Mouse (Mus musculus) neural tube, embryonic 14.5 days (tissue): ENCODE results near the gene Hist2h4. TPM values are rescaled to one million over a fixed set of nuclear protein-coding genes. Genes with fewer than 3 reads are reported as not detected.
"Not testable (repeated sequence)": the region's sequence is repeated elsewhere in the genome, so short reads cannot be mapped to it uniquely, and the experiment has no call there.

Experiments
- ATAC-seq: fragments of 200-750 bp; cut with Nextera tagmentation; 2 replicates; pipeline ENCODE4 v1.8.0; 2017; ENCODE audit warnings: low read depth, mild to moderate bottlenecking, moderate TSS enrichment, moderate library complexity
- H3K27ac ChIP-seq: fragments of 300-500 bp; sonication (generic); 2 replicates; pipeline ENCODE4 v1.5.1; 2014; ENCODE audit warnings: low read depth, mild to moderate bottlenecking, control low read depth, low read length, moderate library complexity, mixed read lengths
- H3K27me3 ChIP-seq: fragments of 300-500 bp; sonication (generic); 2 replicates; pipeline ENCODE4 v1.6.1; 2014; ENCODE audit warnings: low read length; ENCODE audit not compliant: control insufficient read depth, insufficient read depth
- H3K36me3 ChIP-seq: fragments of 300-500 bp; sonication (generic); 2 replicates; pipeline ENCODE4 v1.6.1; 2014; ENCODE audit warnings: low read length, mixed read lengths; ENCODE audit not compliant: control insufficient read depth, insufficient read depth
- H3K4me1 ChIP-seq: fragments of 300-500 bp; sonication (generic); 2 replicates; pipeline ENCODE4 v1.6.1; 2014; ENCODE audit warnings: low read length; ENCODE audit not compliant: control insufficient read depth, insufficient read depth
- H3K4me2 ChIP-seq: fragments of 300-500 bp; sonication (generic); 2 replicates; pipeline ENCODE4 v1.6.1; 2014; ENCODE audit warnings: mild to moderate bottlenecking, low read depth, low read length, control low read depth
- H3K4me3 ChIP-seq: fragments of 300-500 bp; sonication (generic); 2 replicates; pipeline ENCODE4 v1.5.1; 2014; ENCODE audit warnings: low read depth, low read length, control low read depth, mixed read lengths
- H3K9ac ChIP-seq: fragments of 300-500 bp; sonication (generic); replicated peaks from 2 replicates; pipeline ENCODE4 v1.6.1; 2014; ENCODE audit warnings: low read depth, mild to moderate bottlenecking, control low read depth, low read length, mixed read lengths
- H3K9me3 ChIP-seq: fragments of 300-500 bp; sonication (generic); 2 replicates; pipeline ENCODE4 v1.6.1; 2016; ENCODE audit warnings: low read length; ENCODE audit not compliant: control insufficient read depth
- WGBS: fragments of 180-500 bp; shearing (Covaris S2); extraction: QIAGEN DNeasy Blood & Tissue Kit; methylation state at CpG from one replicate; pipeline ENCODE4 v1.1.7; 2014; 5-methylcytosine and 5-hydroxymethylcytosine counted together
- polyA plus RNA-seq: library from polyadenylated mRNA; unstranded; fragments of >200 nt; fragmentation: Nextera tagmentation; extraction: Ambion mirVana; gene quantifications from 2 replicates; pipeline ENCODE4 v1.2.1, GENCODE M21; 2014

Gene Hist2h4
- polyA plus RNA-seq, 1 experiment from 2014 or later: 4.2 TPM

DNA sequence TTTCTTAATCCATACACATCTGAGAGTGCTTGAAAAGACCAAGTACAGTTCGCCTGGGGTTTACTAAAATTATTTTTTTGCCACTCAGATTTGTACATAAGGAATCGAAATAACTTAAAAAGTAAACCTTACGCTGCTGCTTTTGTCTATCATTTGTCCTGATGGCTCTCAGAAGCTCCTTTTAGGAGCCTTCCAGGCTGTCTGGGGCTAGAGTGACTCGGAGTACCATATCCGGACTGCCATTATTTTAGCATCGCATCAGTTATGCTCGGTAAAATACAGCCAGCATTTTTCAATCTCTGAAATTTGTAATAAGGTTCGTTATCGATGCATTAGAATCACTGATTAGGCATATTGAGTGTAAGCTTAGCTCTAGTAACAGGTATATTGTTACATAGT is 22.3 kb downstream of the Hist2h4 start:
- Histone ChIP-seq H3K27me3 (no peaks in the 10 kb centered on the region), H3K4me3 (peak overlapping the region; percentile 28), H3K27ac (peak overlapping the region; percentile 67; the same call in 1 of the 2 replicates), H3K4me1 (peaks cover 12% of the 10 kb centered on the region), H3K9ac (peak overlapping the region; percentile 8), H3K36me3 (no peaks in the 10 kb centered on the region), H3K4me2 (peak overlapping the region; percentile 40), H3K9me3 (no peaks in the 10 kb centered on the region)
- WGBS: 74% methylated on average over 9 of the region's 9 CpGs
- no peak for ATAC-seq

DNA sequence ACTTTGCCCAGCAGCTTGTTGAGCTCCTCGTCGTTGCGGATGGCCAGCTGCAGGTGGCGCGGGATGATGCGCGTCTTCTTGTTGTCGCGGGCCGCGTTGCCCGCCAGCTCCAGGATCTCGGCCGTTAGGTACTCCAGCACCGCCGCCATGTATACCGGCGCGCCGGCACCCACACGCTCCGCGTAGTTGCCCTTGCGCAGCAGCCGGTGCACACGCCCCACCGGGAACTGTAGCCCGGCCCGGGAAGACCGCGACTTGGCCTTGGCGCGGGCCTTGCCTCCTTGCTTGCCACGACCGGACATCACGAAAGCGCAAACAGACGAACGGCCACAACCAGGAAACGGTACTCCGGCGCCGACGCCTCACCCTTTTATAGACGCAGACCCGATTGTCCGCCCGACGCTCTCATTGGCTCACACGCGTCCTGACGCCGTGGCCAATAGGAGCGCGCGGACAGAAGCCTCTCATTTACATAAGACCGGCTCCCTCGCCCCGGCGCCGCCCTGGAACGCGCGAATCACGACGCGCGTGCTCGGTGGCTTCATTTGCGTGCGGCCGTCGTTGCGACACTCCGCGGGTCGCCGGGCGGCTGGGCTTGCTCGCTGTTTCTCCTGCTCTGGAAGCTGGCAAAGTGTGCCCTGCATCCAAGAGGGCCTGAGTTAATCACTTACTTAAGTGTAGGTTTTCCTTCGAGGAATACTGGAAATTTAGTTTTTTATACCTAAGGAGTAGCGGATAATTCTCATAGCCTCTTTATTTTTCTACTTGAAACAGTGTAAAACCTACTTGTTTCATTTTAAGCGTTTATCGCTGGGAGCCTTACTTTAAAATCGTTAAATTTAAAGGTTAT is 22.9 kb downstream of the Hist2h4 start, which contains the start of gene Hist2h2aa2:
Gene Hist2h2aa2 (minus strand): TSS at position 328 of the 850 bp plus-strand sequence.
- Histone ChIP-seq H3K4me3 (peak within 1 kb of the TSS; percentile 28), H3K27ac (peak within 1 kb of the TSS; percentile 70; the same call in 1 of the 2 replicates), H3K4me1 (peaks cover 12% of the 10 kb centered on the region), H3K4me2 (peak within 1 kb of the TSS; percentile 40), H3K9ac (peak within 1 kb of the TSS; percentile 8)
- not testable (repeated sequence) for H3K36me3 ChIP-seq, H3K9me3 ChIP-seq, H3K27me3 ChIP-seq
- peak; percentile 90 for ATAC-seq
- 5% methylated on average over 22 of the region's 85 CpGs for WGBS

DNA sequence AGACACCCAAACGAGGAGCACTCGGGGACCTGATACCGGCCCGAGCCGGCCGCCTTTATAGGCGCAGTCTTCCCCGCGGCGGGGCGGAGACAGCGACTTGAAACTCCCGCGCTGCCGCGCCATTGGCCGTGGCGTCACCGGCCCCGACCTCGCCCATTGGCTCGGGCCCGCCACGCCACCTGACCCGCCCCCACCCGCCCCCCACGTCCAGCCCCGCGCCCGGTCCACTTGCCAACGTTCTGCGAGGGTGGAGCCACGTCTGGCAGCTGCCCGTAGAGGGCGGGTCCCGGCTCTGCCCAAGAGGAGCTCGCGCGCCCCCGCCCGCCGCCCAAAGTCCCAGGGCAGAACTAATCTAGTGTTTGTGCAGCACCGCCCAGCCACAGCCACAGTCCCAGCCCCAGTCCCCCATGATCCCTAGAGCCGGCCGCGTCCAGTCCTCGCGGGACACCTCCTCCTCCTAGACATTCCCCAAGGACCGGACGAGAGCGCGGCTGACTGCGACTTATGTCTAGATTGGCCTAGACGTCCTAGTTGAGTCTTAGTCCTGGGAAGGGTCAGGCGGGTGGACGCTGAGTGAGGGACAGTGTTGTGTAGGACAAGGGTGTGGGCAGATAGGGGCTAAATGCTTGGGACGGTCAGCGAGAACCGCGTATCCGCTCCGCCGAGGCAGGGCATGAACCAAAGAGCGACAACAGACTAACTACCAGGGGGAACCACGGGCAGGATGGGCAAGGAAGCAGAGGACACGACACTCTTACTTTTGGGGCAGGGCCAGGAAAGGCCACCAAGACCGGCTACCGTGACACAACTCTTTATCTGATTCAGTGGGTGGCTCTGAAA is 23.9 kb downstream of the Hist2h4 start, which contains the start of gene Hist2h3c2:
Gene Hist2h3c2 (minus strand): TSS at position 174 of the 840 bp plus-strand sequence.
- H3K4me2 ChIP-seq: peak within 1 kb of the TSS; percentile 31
- not testable (repeated sequence) for H3K9ac ChIP-seq, H3K27me3 ChIP-seq, H3K36me3 ChIP-seq, H3K9me3 ChIP-seq, H3K4me1 ChIP-seq, H3K27ac ChIP-seq
- under 1% methylated on average over 10 of the region's 68 CpGs for WGBS
- H3K4me3 ChIP-seq: peak within 1 kb of the TSS; percentile 20; the same call in 1 of the 2 replicates
- peak; percentile 86 for ATAC-seq

DNA sequence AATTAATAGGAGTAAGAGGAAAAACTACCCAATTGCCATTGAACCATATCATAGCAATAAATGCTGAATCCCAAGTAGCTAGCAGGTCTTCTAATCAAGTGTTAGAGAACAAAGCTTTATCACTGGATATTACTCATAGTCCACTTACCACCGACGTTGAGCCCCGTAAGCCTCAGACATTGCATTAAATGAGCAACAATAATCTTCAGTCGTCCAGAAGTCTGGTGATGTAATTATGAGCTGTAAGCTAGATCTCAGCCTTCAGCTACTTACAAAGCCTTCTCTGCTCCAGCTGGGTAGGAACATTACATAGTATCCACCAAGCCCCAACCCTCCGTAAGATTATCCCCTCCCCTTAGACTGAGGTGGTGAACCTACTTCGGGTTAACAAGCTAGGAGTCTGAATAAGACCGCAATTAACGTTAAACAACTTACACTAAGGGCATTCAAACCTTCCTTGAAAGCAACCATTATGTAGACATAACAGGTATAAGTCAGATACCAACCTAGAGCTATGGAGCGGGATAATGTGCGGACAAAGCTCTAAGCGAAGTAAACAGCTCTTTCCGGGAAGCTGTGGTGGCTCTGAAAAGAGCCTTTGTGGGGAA is 25.1 kb downstream of the Hist2h4 start:
- no peak overlapping the region for H3K27ac ChIP-seq
- H3K9ac ChIP-seq: no peak overlapping the region
- ATAC-seq: no peak
- H3K9me3 ChIP-seq: no peaks in the 10 kb centered on the region
- peak overlapping the region; percentile 27 for H3K4me2 ChIP-seq
- WGBS: 1% methylated on average over 12 of the region's 12 CpGs
- peak overlapping the region; percentile 15; the same call in 1 of the 2 replicates for H3K4me3 ChIP-seq
- no peaks in the 10 kb centered on the region for H3K27me3 ChIP-seq
- H3K4me1 ChIP-seq: peaks cover 6% of the 10 kb centered on the region; the same call in 1 of the 2 replicates
- no peaks in the 10 kb centered on the region for H3K36me3 ChIP-seq

DNA sequence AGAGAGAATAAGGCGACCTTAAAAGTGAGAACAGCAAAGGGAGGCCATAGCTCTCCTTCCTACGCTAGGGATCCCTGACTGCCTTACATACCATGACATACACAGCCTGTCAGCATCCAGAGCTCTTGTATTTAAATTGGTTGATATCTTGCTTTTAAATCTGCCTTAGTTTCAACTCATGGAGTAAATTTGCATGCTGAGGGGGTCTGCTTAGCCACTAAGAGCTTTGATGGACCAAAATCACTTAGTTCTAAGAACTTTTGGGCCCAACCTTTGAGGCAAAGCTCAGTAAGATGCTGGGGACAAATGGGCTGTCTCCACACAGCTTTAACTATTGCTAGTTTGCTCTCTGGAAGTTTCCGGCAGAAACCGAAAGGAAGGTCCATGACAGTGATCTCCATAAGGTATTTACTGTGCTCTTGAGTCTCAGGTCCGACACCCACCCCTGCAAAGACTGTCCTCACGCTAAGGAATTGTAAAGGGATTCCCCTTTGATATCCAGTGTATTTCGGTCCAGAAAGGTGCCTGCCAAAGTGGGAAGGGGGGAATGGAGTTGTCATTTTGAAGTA is 25.7 kb downstream of the Hist2h4 start:
- ATAC-seq: no peak
- peak overlapping the region; percentile 27; the same call in 1 of the 2 replicates for H3K4me2 ChIP-seq
- no peaks in the 10 kb centered on the region for H3K36me3 ChIP-seq
- H3K27me3 ChIP-seq: no peaks in the 10 kb centered on the region
- WGBS: 26% methylated on average over 7 of the region's 7 CpGs
- no peak overlapping the region for H3K27ac ChIP-seq
- H3K4me3 ChIP-seq: peak overlapping the region; percentile 15; the same call in 1 of the 2 replicates
- peaks cover 6% of the 10 kb centered on the region; the same call in 1 of the 2 replicates for H3K4me1 ChIP-seq
- H3K9ac ChIP-seq: no peak overlapping the region
- no peaks in the 10 kb centered on the region for H3K9me3 ChIP-seq

DNA sequence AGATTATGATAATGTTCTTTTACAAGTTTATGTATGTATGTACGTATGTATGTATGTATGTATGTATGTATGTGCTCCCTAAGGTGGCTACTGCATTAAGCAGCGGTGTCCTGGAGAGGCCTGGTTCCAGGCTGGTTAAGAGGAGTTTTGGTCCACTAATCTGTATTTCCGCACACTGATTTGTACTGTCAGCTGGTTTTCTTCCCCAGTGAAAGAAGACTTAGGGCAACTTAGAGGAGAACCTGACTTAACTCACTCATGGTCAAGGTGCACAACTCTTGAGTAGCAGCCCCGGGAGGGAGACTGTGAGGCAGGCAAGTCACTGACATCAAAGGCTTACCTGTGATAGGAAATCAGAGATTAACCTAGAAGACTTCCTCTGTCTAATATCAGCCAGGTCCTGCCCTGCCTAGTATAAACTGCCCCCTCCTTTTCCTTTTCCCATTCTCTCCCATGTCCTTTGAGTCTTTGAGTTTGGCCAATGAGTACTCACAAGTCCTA is 26.2 kb downstream of the Hist2h4 start:
- Histone ChIP-seq H3K4me1 (peaks cover 6% of the 10 kb centered on the region; the same call in 1 of the 2 replicates), H3K36me3 (no peaks in the 10 kb centered on the region), H3K4me3 (no peak overlapping the region), H3K27me3 (no peaks in the 10 kb centered on the region), H3K4me2 (peak overlapping the region; percentile 3; the same call in 1 of the 2 replicates), H3K9me3 (no peaks in the 10 kb centered on the region), H3K27ac (no peak overlapping the region), H3K9ac (no peak overlapping the region)
- 85% methylated on average over 4 of the region's 4 CpGs for WGBS
- ATAC-seq: no peak

DNA sequence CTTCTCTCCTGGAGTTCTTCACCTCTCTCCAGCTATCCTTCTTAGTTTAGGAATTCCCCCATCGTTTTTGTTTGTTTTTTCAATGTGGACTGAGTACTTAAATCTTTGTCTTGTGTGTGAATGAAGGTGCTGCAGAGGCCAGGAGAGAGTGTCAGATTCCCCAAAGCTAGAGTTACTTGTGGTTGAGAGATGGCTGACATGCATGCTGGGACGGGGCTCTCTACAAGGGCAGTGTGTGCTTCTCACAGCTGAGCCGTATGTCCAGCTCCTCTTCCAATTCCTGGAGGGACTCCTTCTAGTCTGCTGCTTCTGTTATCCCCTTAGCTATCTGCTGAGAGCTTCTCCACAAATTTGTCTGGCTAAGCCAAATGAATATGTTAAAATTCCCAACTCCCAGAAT is 27.3 kb downstream of the Hist2h4 start:
- Histone ChIP-seq H3K36me3 (no peaks in the 10 kb centered on the region), H3K9ac (no peak overlapping the region), H3K9me3 (no peaks in the 10 kb centered on the region), H3K4me1 (peaks cover 5% of the 10 kb centered on the region; the same call in 1 of the 2 replicates), H3K4me3 (no peak overlapping the region), H3K27ac (no peak overlapping the region), H3K27me3 (no peaks in the 10 kb centered on the region), H3K4me2 (no peak overlapping the region)
- WGBS: 83% methylated on average over 3 of the region's 3 CpGs
- ATAC-seq: no peak

DNA sequence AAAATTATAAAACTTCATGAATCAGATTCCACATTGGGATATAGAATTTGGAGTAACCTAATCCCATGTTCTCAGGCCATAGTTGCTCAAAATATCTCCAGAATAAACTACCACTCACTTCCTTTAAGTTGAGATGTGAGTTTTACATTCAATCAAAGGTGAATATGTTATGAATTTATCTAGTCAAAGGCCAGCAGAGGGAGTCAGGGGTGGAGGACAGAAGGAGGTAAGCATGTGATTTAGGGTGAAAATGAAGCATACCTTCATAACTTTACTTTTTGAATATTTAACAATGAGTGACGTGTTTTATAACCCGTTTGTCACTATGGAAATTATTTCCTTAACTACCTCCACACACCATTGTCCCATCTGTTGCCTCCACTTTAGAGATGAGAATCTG is 28.2 kb downstream of the Hist2h4 start:
- 91% methylated on average over 2 of the region's 2 CpGs for WGBS
- Histone ChIP-seq H3K27ac (no peak overlapping the region), H3K4me3 (no peak overlapping the region), H3K4me1 (0 out of 2 replicates have a peak, but pooled peaks cover 3% of the 10 kb centered on the region), H3K4me2 (no peak overlapping the region), H3K9me3 (no peaks in the 10 kb centered on the region), H3K36me3 (no peaks in the 10 kb centered on the region), H3K9ac (no peak overlapping the region), H3K27me3 (no peaks in the 10 kb centered on the region)
- ATAC-seq: no peak
